Mouse (Mus musculus) intestine, embryonic 14.5 days (tissue): ENCODE measurements around the gene Nop10. TPM values are rescaled to one million over a fixed set of nuclear protein-coding genes. Genes with fewer than 3 reads are reported as not detected.
A peak's percentile ranks its signal among the peaks of the same experiment; 100 is the strongest.

Experiments used
- ATAC-seq: fragments of 200-750 bp; cut with Nextera tagmentation; replicated peaks from 2 replicates; pipeline ENCODE4 v1.8.0; 2017; ENCODE audit warnings: low read depth, moderate number of reproducible peaks, moderate TSS enrichment, moderate library complexity; ENCODE audit not compliant: low FRiP score, low TSS enrichment
- DNase-seq: peaks from one replicate; pipeline ENCODE4 v3.0.0-alpha.2; 2018; ENCODE audit warnings: low spot score
- H3K27ac ChIP-seq: fragments of 300-500 bp; sonication (generic); 2 replicates; pipeline ENCODE4 v1.5.1; 2014; ENCODE audit warnings: low read depth, mild to moderate bottlenecking, control low read depth
- H3K27me3 ChIP-seq: fragments of 300-500 bp; sonication (generic); replicated peaks from 2 replicates; pipeline ENCODE4 v1.6.1; 2014; ENCODE audit warnings: low read length, control low read depth; ENCODE audit not compliant: control insufficient read depth, insufficient read depth
- H3K36me3 ChIP-seq: fragments of 300-500 bp; sonication (generic); 2 replicates; pipeline ENCODE4 v1.6.1; 2014; ENCODE audit warnings: low read length, control low read depth; ENCODE audit not compliant: control insufficient read depth, insufficient read depth
- H3K4me1 ChIP-seq: fragments of 300-500 bp; sonication (generic); replicated peaks from 2 replicates; pipeline ENCODE4 v1.6.1; 2014; ENCODE audit warnings: low read length, control low read depth, mixed read lengths; ENCODE audit not compliant: control insufficient read depth, insufficient read depth
- H3K4me2 ChIP-seq: fragments of 300-500 bp; sonication (generic); 2 replicates; pipeline ENCODE4 v1.6.1; 2014; ENCODE audit warnings: low read length
- H3K4me3 ChIP-seq: fragments of 300-500 bp; sonication (generic); 2 replicates; pipeline ENCODE4 v1.5.1; 2014; ENCODE audit warnings: low read depth, low read length, control low read depth, mixed read lengths
- H3K9ac ChIP-seq: fragments of 300-500 bp; sonication (generic); 2 replicates; pipeline ENCODE4 v1.6.1; 2014; ENCODE audit warnings: mild to moderate bottlenecking, low read length
- H3K9me3 ChIP-seq: fragments of 300-500 bp; sonication (generic); 2 replicates; pipeline ENCODE4 v1.6.1; 2016; ENCODE audit warnings: low read length, control low read depth; ENCODE audit not compliant: control insufficient read depth
- WGBS: fragments of 180-500 bp; shearing (Covaris S2); extraction: QIAGEN DNeasy Blood & Tissue Kit; methylation state at CpG from one replicate; pipeline ENCODE4 v1.1.7; 2014; 5-methylcytosine and 5-hydroxymethylcytosine counted together
- polyA plus RNA-seq: library from polyadenylated mRNA; unstranded; fragments of >200 nt; fragmentation: Nextera tagmentation; extraction: Ambion mirVana; gene quantifications from 2 replicates; pipeline ENCODE4 v1.2.1, GENCODE M21; 2014

Gene Nop10
- polyA plus RNA-seq, 1 experiment from 2014 or later: 275 TPM

- no peaks in the 10 kb centered on the region for H3K9me3 ChIP-seq
- H3K27ac ChIP-seq: no peak overlapping the region
- no peak overlapping the region for H3K4me2 ChIP-seq
- ATAC-seq: peak; percentile 54; the same call in 1 of the 2 replicates
- H3K4me3 ChIP-seq: no peak overlapping the region
- no peak overlapping the region for H3K9ac ChIP-seq
- peaks cover 3% of the 10 kb centered on the region; the same call in 1 of the 2 replicates for H3K4me1 ChIP-seq
- WGBS: 62% methylated on average over 4 of the region's 4 CpGs
- no peaks in the 10 kb centered on the region for H3K27me3 ChIP-seq
- no peaks in the 10 kb centered on the region for H3K36me3 ChIP-seq
- DNase-seq: no peak
These were observed 25.3 kb downstream of the Nop10 start for GRCm38 (mm10) chr2:112287059-112287458.

- H3K4me1 ChIP-seq: no peaks in the 10 kb centered on the region
- no peak overlapping the region for H3K27ac ChIP-seq
- no peak; the same call in 1 of the 2 replicates for ATAC-seq
- no peaks in the 10 kb centered on the region for H3K36me3 ChIP-seq
- H3K9ac ChIP-seq: no peak overlapping the region
- no peak for DNase-seq
- no peaks in the 10 kb centered on the region for H3K9me3 ChIP-seq
- no peak overlapping the region for H3K4me2 ChIP-seq
- WGBS: 72% methylated on average over 3 of the region's 3 CpGs
- H3K4me3 ChIP-seq: no peak overlapping the region
- H3K27me3 ChIP-seq: no peaks in the 10 kb centered on the region
These were observed 27.8 kb downstream of the Nop10 start for GRCm38 (mm10) chr2:112289507-112289906.

DNA sequence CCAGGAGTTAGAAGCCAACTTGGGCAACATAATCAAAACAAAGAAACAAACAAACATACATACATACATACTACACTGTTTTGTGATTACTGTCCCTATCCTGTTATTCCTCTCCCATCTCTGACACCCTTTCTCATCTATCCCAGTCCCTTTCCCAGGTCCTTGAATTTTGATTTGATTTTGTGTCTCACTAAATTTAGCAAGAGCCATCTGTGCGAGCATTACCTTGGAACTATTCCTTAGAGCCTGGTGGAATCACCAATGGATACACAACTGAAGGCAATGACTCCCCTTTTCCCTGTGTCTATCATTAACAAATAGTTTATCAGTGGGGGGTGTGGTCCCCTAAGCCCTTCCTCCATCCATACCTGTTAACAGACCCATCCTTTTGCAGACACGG lies 31.1 kb downstream of the Nop10 start:
- no peak overlapping the region for H3K9ac ChIP-seq
- ATAC-seq: no peak

DNA sequence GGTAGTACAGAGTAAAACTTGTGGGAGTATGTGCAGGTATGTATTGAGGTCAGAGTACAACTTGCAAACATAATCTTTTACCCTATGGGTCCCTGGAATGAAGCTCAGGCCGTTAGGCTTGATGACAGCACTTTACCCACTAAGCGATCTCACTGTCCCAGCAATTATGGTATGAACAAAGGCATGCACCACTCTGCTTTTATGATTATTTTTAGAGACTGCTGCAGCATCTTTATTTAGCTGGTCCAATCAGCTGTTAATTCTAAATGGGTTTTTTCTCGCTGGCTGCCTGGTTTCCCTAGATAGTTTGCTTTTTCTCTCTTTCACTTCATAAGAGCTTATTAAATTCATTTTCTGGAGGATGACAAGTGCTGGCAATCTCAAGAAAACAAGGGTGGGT lies 34.5 kb downstream of the Nop10 start:
- ATAC-seq (no peak), DNase-seq (no peak)
- WGBS: 81% methylated on average over 3 of the region's 3 CpGs
- H3K4me1 ChIP-seq: no peaks in the 10 kb centered on the region
- H3K27me3 ChIP-seq: no peaks in the 10 kb centered on the region
- no peaks in the 10 kb centered on the region for H3K9me3 ChIP-seq
- no peak overlapping the region for H3K27ac ChIP-seq
- H3K36me3 ChIP-seq: no peaks in the 10 kb centered on the region
- no peak overlapping the region for H3K9ac ChIP-seq
- no peak overlapping the region for H3K4me3 ChIP-seq
- no peak overlapping the region for H3K4me2 ChIP-seq

More for the DNA sequence above, 31.1 kb downstream of the Nop10 start:
- no peak overlapping the region for H3K27ac ChIP-seq
- no peaks in the 10 kb centered on the region for H3K27me3 ChIP-seq
- 88% methylated on average over 2 of the region's 2 CpGs for WGBS
- DNase-seq: no peak
- no peaks in the 10 kb centered on the region for H3K36me3 ChIP-seq
- no peaks in the 10 kb centered on the region for H3K4me1 ChIP-seq
- no peak overlapping the region for H3K4me2 ChIP-seq
- H3K9me3 ChIP-seq: no peaks in the 10 kb centered on the region
- no peak overlapping the region for H3K4me3 ChIP-seq

GRCm38 (mm10) chr2:112298221-112298620 lies 36.5 kb downstream of the Nop10 start:
- Histone ChIP-seq H3K4me2 (no peak overlapping the region), H3K27me3 (no peaks in the 10 kb centered on the region), H3K9ac (no peak overlapping the region), H3K27ac (no peak overlapping the region), H3K9me3 (no peaks in the 10 kb centered on the region), H3K4me3 (no peak overlapping the region), H3K36me3 (no peaks in the 10 kb centered on the region), H3K4me1 (no peaks in the 10 kb centered on the region)
- WGBS: 93% methylated on average over 4 of the region's 4 CpGs
- DNase-seq (no peak), ATAC-seq (no peak)

DNA sequence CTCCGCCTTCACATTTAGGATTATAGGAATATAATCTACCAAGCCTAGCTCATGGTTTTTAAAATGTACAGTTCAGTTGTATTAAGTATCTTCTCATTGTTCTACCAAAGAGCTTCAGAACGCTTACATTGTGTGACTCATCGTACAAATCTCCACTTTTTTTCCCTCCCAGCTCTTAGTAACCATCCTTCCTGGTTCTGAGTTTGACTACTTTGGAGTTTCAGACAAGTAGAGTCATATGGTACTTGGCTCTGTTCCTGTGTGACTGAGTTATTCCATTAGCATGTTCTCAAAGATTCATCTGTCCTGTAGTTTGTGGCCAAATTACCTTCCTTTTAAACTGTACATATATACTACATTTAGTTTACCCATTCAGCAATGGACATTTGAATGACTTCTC lies 46.9 kb downstream of the Nop10 start:
- DNase-seq: no peak
- Histone ChIP-seq H3K9me3 (no peaks in the 10 kb centered on the region), H3K4me3 (no peak overlapping the region), H3K4me2 (no peak overlapping the region), H3K4me1 (no peaks in the 10 kb centered on the region), H3K36me3 (no peaks in the 10 kb centered on the region), H3K27me3 (no peaks in the 10 kb centered on the region), H3K27ac (no peak overlapping the region), H3K9ac (no peak overlapping the region)
- no peak for ATAC-seq
- WGBS: 89% methylated on average over 3 of the region's 3 CpGs

GRCm38 (mm10) chr2:112309161-112309600 lies 47.5 kb downstream of the Nop10 start:
- DNase-seq (no peak), ATAC-seq (no peak)
- WGBS: 67% methylated on average over 10 of the region's 10 CpGs
- H3K4me2 ChIP-seq: no peak overlapping the region
- H3K4me3 ChIP-seq: no peak overlapping the region
- H3K36me3 ChIP-seq: no peaks in the 10 kb centered on the region
- no peak overlapping the region for H3K27ac ChIP-seq
- H3K9me3 ChIP-seq: no peaks in the 10 kb centered on the region
- no peak overlapping the region for H3K9ac ChIP-seq
- no peaks in the 10 kb centered on the region for H3K4me1 ChIP-seq
- no peaks in the 10 kb centered on the region for H3K27me3 ChIP-seq

Other genes with a start within 250 kb of the Nop10 start
- gene Olfr1310, start 249.2 kb upstream of the Nop10 start, polyA plus RNA-seq: not detected in 2 replicates
- not detected in 2 replicates for gene Olfr1311, start 237.5 kb upstream of the Nop10 start, polyA plus RNA-seq
- gene Olfr1312, start 211.7 kb upstream of the Nop10 start, polyA plus RNA-seq: not detected in 2 replicates
- gene Olfr1313, start 184.1 kb upstream of the Nop10 start, polyA plus RNA-seq: not detected in 2 replicates
- not detected in 2 replicates for gene Olfr1314, start 165.1 kb upstream of the Nop10 start, polyA plus RNA-seq
- gene Olfr1315-ps1, start 146.5 kb upstream of the Nop10 start, polyA plus RNA-seq: not detected in 2 replicates
- not detected in 2 replicates for gene Olfr1316, start 126.9 kb upstream of the Nop10 start, polyA plus RNA-seq
- gene Olfr1317, start 121.6 kb upstream of the Nop10 start, polyA plus RNA-seq: not detected in 2 replicates
- not detected in 2 replicates for gene Olfr1318, start 107.7 kb upstream of the Nop10 start, polyA plus RNA-seq
- gene Lpcat4, start 22.5 kb upstream of the Nop10 start, polyA plus RNA-seq: 23.8 and 28.1 TPM in 2 replicates
- 0.08 TPM in 1 of 2 replicates, not detected in the other for gene Nutm1, start 2.6 kb upstream of the Nop10 start, polyA plus RNA-seq
- gene Slc12a6, start 3.9 kb downstream of the Nop10 start, polyA plus RNA-seq: 17.7 and 18.1 TPM in 2 replicates
- not detected in 2 replicates for gene Gm21985, start 4.4 kb downstream of the Nop10 start, polyA plus RNA-seq
- 96.7 and 105 TPM in 2 replicates for gene Emc4, start 106.1 kb downstream of the Nop10 start, polyA plus RNA-seq
- gene Katnbl1, start 117.3 kb downstream of the Nop10 start, polyA plus RNA-seq: 41.3 and 44.9 TPM in 2 replicates
- 16.9 and 17.5 TPM in 2 replicates for gene Emc7, start 193.1 kb downstream of the Nop10 start, polyA plus RNA-seq
- not detected in 2 replicates for gene Chrm5, start 218.8 kb downstream of the Nop10 start, polyA plus RNA-seq
- 7.6 and 9.1 TPM in 2 replicates for gene Aven, start 231.0 kb downstream of the Nop10 start, polyA plus RNA-seq